Mouse (Mus musculus): ENCODE data around the gene Fam171a2. TPM values are rescaled to one million over a fixed set of nuclear protein-coding genes. Genes with fewer than 3 reads are reported as not detected.

Gene Fam171a2
- total and polyA plus RNA-seq, 2 experiments from 2014 or later = 1.7 to 40.8 TPM

- H3K9me3 ChIP-seq (replicated peaks; ENCODE audit: control insufficient read depth, low read length) = no peaks in the 10 kb centered on the region
- TF ChIP-seq CTCF (IDR thresholded peaks at IDR 0.05; ENCODE audit: low read depth) (no peak), EP300 (IDR thresholded peaks at IDR 0.05; ENCODE audit: low read depth) (peak; percentile 86)
- peaks cover 15% of the 10 kb centered on the region for H3K4me1 ChIP-seq (ENCODE audit: control insufficient read depth, insufficient read depth)
- H3K27me3 ChIP-seq (ENCODE audit: control insufficient read depth, insufficient read depth, low read length) = no peaks in the 10 kb centered on the region
- H3K4me3 ChIP-seq (ENCODE audit: low read depth, low read length) = peak overlapping the region; percentile 93
- H3K27ac ChIP-seq (ENCODE audit: low read depth) = peak overlapping the region; percentile 95
- H3K9ac ChIP-seq (replicated peaks; ENCODE audit: low read depth, low read length) = peak overlapping the region; percentile 69; the same call in 1 of the 2 replicates
- DNase-seq (ENCODE audit: low spot score) (peak; percentile 99), ATAC-seq (ENCODE audit: insufficient read depth, low read depth) (peak; percentile 88)
- WGBS = under 1% methylated on average over 32 of the region's 32 CpGs
- H3K36me3 ChIP-seq (replicated peaks; ENCODE audit: control insufficient read depth, insufficient read depth, low read length) = peaks cover 17% of the 10 kb centered on the region
- peak overlapping the region; percentile 66 for H3K4me2 ChIP-seq (ENCODE audit: low read depth, low read length)
Observed at GRCm38 (mm10) chr11:102408344-102408876, 39.1 kb downstream of the Fam171a2 start.

GRCm38 (mm10) chr11:102407834-102408215 lies 39.7 kb downstream of the Fam171a2 start, which contains the start of gene Slc25a39:
Gene Slc25a39, minus strand, starts transcription at chr11:102407946.
- Histone ChIP-seq H3K4me3 (ENCODE audit: low read depth, low read length) (peak within 1 kb of the TSS; percentile 93), H3K36me3 (replicated peaks; ENCODE audit: control insufficient read depth, insufficient read depth, low read length) (peaks cover 23% of the 10 kb centered on the region), H3K27ac (ENCODE audit: low read depth) (peak within 1 kb of the TSS; percentile 95), H3K27me3 (ENCODE audit: control insufficient read depth, insufficient read depth, low read length) (no peaks in the 10 kb centered on the region), H3K4me2 (ENCODE audit: low read depth, low read length) (peak within 1 kb of the TSS; percentile 66), H3K9me3 (replicated peaks; ENCODE audit: control insufficient read depth, low read length) (no peaks in the 10 kb centered on the region), H3K9ac (replicated peaks; ENCODE audit: low read depth, low read length) (peak within 1 kb of the TSS; percentile 69), H3K4me1 (ENCODE audit: control insufficient read depth, insufficient read depth) (peaks cover 15% of the 10 kb centered on the region)
- WGBS = under 1% methylated on average over 19 of the region's 19 CpGs
- DNase-seq (ENCODE audit: low spot score) (peak; percentile 35), ATAC-seq (ENCODE audit: insufficient read depth, low read depth) (no peak; the same call in 1 of the 2 replicates)
- TF ChIP-seq EP300 (IDR thresholded peaks at IDR 0.05; ENCODE audit: low read depth) (no peak), CTCF (IDR thresholded peaks at IDR 0.05; ENCODE audit: low read depth) (no peak)

- peak overlapping the region; percentile 93 for H3K4me3 ChIP-seq (ENCODE audit: low read depth, low read length)
- H3K4me1 ChIP-seq (ENCODE audit: control insufficient read depth, insufficient read depth) = peaks cover 15% of the 10 kb centered on the region
- WGBS = under 1% methylated on average over 64 of the region's 85 CpGs
- DNase-seq (ENCODE audit: low spot score) (peak; percentile 91), ATAC-seq (ENCODE audit: insufficient read depth, low read depth) (peak; percentile 78)
- peak overlapping the region; percentile 95 for H3K27ac ChIP-seq (ENCODE audit: low read depth)
- peak overlapping the region; percentile 66 for H3K4me2 ChIP-seq (ENCODE audit: low read depth, low read length)
- H3K9me3 ChIP-seq (replicated peaks; ENCODE audit: control insufficient read depth, low read length) = no peaks in the 10 kb centered on the region
- H3K27me3 ChIP-seq (ENCODE audit: control insufficient read depth, insufficient read depth, low read length) = no peaks in the 10 kb centered on the region
- H3K9ac ChIP-seq (replicated peaks; ENCODE audit: low read depth, low read length) = peak overlapping the region; percentile 69
- H3K36me3 ChIP-seq (replicated peaks; ENCODE audit: control insufficient read depth, insufficient read depth, low read length) = peaks cover 29% of the 10 kb centered on the region
- TF ChIP-seq CTCF (IDR thresholded peaks at IDR 0.05; ENCODE audit: low read depth) = 0 out of 2 replicates have a peak, but pooled peaks have one; percentile 4
- peak; percentile 37; the same call in 1 of the 2 replicates for TF ChIP-seq EP300 (IDR thresholded peaks at IDR 0.05; ENCODE audit: low read depth)
Observed at GRCm38 (mm10) chr11:102406900-102407833, 40.3 kb downstream of the Fam171a2 start.

GRCm38 (mm10) chr11:102406401-102406800 lies 41.1 kb downstream of the Fam171a2 start:
- DNase-seq (ENCODE audit: low spot score) (no peak), ATAC-seq (ENCODE audit: insufficient read depth, low read depth) (no peak)
- peaks cover 15% of the 10 kb centered on the region for H3K4me1 ChIP-seq (ENCODE audit: control insufficient read depth, insufficient read depth)
- no peaks in the 10 kb centered on the region for H3K27me3 ChIP-seq (ENCODE audit: control insufficient read depth, insufficient read depth, low read length)
- peak overlapping the region; percentile 95 for H3K27ac ChIP-seq (ENCODE audit: low read depth)
- no peak for TF ChIP-seq CTCF (IDR thresholded peaks at IDR 0.05; ENCODE audit: low read depth)
- TF ChIP-seq EP300 (IDR thresholded peaks at IDR 0.05; ENCODE audit: low read depth) = no peak
- no peaks in the 10 kb centered on the region for H3K9me3 ChIP-seq (replicated peaks; ENCODE audit: control insufficient read depth, low read length)
- H3K4me3 ChIP-seq (ENCODE audit: low read depth, low read length) = peak overlapping the region; percentile 93
- H3K9ac ChIP-seq (replicated peaks; ENCODE audit: low read depth, low read length) = peak overlapping the region; percentile 69
- WGBS = 13% methylated on average over 3 of the region's 3 CpGs
- peaks cover 30% of the 10 kb centered on the region for H3K36me3 ChIP-seq (replicated peaks; ENCODE audit: control insufficient read depth, insufficient read depth, low read length)
- peak overlapping the region; percentile 66 for H3K4me2 ChIP-seq (ENCODE audit: low read depth, low read length)

GRCm38 (mm10) chr11:102405544-102406285 lies 41.8 kb downstream of the Fam171a2 start:
- Histone ChIP-seq H3K27ac (ENCODE audit: low read depth) (no peak overlapping the region), H3K9ac (replicated peaks; ENCODE audit: low read depth, low read length) (peak overlapping the region; percentile 69; the same call in 1 of the 2 replicates), H3K36me3 (replicated peaks; ENCODE audit: control insufficient read depth, insufficient read depth, low read length) (peaks cover 30% of the 10 kb centered on the region), H3K4me3 (ENCODE audit: low read depth, low read length) (peak overlapping the region; percentile 93), H3K27me3 (ENCODE audit: control insufficient read depth, insufficient read depth, low read length) (peaks cover 3% of the 10 kb centered on the region; the same call in 1 of the 2 replicates), H3K4me1 (ENCODE audit: control insufficient read depth, insufficient read depth) (peaks cover 12% of the 10 kb centered on the region), H3K4me2 (ENCODE audit: low read depth, low read length) (peak overlapping the region; percentile 66), H3K9me3 (replicated peaks; ENCODE audit: control insufficient read depth, low read length) (no peaks in the 10 kb centered on the region)
- 79% methylated on average over 11 of the region's 11 CpGs for WGBS
- no peak for DNase-seq (ENCODE audit: low spot score)
- TF ChIP-seq CTCF (IDR thresholded peaks at IDR 0.05; ENCODE audit: low read depth) (no peak), EP300 (IDR thresholded peaks at IDR 0.05; ENCODE audit: low read depth) (no peak)
- no peak for ATAC-seq (ENCODE audit: insufficient read depth, low read depth)
